Mouse (Mus musculus) inflammation-experienced regulatory T-cells, adult 6 months (primary cell): ENCODE data around the gene Bcam. TPM values are rescaled to one million over a fixed set of nuclear protein-coding genes. Genes with fewer than 3 reads are reported as not detected.
A peak's percentile ranks its signal among the peaks of the same experiment; 100 is the strongest.

Source experiments
- ATAC-seq: one replicate; pipeline ENCODE4 v1.8.0; 2017
- polyA plus RNA-seq, 3 experiments: library from polyadenylated mRNA; unstranded; fragments of 100-300 nt; shearing (Covaris generic); gene quantifications; one replicate each; pipeline ENCODE4 v1.2.1; 2017

Gene Bcam
- polyA plus RNA-seq, 3 experiments from 2014 or later: 1.1 to 2.3 (median 1.2) TPM

- no peak for ATAC-seq
These were observed 52.4 kb downstream of the Bcam start for GRCm38 (mm10) chr7:19718297-19718952.

DNA sequence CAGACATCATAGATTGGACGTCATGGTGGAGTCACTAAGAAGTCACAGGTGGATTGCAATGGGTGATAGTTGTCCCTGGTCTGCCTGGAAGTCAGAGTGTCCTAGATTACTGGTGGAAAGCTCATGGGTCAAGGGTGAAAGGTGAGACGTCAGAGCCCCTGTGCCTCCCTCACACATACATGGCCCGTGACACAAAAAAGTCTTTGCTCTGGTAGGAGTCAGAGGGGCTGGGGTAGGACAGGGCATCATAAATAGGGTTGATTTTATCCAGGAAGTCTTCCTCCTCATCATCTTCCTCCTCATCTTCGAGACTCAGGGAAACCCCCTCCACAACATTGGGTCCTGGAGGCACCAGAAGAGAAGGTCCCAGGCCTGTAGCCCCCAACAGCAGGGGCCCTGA, 53.5 kb downstream of the Bcam start:
- no peak for ATAC-seq

DNA sequence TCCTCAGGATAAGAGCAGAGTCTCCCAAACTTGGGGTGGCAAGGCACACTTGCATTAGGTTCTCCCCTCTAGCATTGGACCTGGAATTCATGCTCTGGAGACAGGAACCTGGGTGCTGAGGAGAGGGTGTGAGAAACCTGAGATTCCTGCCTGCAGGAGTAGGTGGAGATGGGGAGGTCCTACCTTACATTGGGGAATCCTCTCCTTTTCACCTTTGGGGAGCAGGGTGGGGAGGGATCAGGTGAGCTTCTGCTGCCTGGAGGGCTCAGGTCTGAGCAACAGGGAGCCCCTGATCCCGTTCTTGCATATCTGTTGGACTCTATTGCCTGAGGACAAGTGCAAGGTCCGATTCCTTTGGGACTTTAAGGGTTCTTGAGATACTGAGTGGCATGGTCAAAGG, 54.0 kb downstream of the Bcam start:
- ATAC-seq: no peak

DNA sequence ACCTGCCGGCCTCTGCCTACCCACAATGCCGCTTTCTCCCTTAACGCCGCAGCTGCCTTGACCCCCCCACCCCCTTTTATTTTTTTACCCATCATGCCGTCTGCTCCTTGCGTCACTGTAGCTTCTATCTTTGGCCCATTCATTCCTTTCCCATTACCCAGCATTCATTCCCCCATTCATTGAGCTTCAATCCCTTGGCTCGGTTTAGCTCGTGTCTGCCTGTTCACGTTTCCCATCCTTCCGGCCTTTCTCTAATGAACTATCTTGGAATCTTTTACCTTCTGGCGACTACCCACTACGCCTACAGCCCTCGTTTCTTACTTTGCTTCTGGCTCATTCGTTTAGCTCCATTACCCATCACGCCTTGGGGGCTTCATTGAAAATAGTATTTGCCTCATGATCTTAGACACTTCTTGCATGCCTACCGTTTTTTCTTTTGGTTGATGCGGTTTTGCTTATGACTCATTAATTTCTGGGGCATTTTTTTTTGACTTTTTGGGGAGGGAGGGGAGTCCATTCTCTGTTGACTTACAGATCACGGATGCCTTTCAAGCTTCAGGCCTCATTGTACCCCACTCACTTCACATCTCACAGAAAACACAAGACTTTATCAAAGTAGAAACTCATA, 54.6 kb downstream of the Bcam start:
- ATAC-seq: peak; percentile 15

- ATAC-seq: peak; percentile 90
These were observed 55.4 kb downstream of the Bcam start, which contains the start of gene Tomm40 for GRCm38 (mm10) chr7:19715239-19716054. Gene Tomm40, minus strand, starts transcription at chr7:19715438.

- no peak for ATAC-seq
These were observed 56.0 kb downstream of the Bcam start for GRCm38 (mm10) chr7:19714836-19715235.

DNA sequence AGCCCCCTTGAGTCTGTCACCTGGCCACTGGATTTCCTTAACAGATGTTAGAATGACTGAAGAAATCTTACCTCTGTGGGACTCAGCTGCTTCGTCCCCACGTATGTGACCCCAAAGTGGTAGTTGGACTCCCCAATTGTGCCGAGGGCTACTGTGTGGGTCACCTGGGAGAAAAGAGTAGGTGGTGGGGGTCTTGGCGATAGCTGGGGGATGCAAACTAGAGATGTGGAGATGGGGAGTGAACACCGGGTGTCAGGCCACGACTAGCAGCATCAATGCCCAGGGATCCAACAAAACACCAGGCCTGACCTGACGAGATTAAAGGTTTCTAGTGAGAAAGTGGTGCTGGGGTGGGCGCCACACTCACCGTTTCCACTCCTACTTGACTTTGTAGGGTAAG, 57.2 kb downstream of the Bcam start:
- no peak for ATAC-seq

DNA sequence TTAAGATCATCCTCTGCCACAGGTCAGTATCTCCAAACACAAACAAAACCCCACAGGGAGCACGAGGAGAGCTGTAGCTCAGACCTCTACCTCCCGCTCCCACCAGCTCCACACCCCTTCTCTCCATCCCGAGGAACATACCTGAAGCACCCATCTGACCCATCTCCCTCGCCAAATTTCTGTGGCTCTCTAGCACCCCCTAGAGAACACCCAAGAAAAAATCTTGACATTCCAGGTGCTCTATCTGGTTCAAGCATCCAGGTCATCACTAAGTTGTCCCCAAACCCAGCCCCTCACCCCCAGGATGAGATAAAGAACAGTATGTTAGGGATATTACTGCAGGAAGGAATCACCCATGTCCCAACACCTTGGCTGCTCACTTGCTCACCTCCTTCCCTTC, 57.6 kb downstream of the Bcam start:
- no peak for ATAC-seq

GRCm38 (mm10) chr7:19712414-19712813, 58.4 kb downstream of the Bcam start:
- ATAC-seq: no peak

DNA sequence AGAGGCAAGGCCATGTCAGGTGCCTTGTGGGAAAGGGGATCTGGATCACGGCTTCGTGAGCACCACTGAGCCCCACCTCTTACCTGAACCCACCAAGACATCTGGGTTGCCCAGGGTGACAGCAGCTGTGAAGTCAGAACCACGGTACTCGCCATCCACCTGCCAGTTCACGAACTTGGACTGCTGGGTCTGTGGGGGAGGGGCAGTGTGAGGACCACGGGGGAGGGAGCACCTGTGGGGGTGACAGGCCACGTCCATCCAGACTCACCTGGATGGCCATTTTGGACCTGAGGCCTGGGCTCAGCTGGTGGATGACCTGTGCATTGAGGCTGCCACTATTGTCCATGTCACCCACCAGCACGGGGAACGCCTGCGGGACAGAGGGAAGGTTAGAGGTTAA, 60.2 kb downstream of the Bcam start:
- no peak for ATAC-seq

Other genes with a start within 250 kb of the Bcam start
- gene Ppp1r37, start 207.9 kb downstream of the Bcam start, polyA plus RNA-seq: 1 to 10 TPM; 2.5 to 5.3 (median 2.8) TPM
- gene Zfp296, start 193.7 kb downstream of the Bcam start, polyA plus RNA-seq: 1 to 10 TPM in 2 of 3 experiments, under 1 TPM in 1; 0.87 to 2.3 (median 2.0) TPM
- gene Gemin7, start 193.4 kb downstream of the Bcam start, polyA plus RNA-seq: 100 to 1,000 TPM in 1 of 3 experiments, 10 to 100 TPM in 2; 77.6 to 107 (median 89.0) TPM
- 10 to 100 TPM in 1 of 3 experiments, 1 to 10 TPM in 2; 8.1 to 10.8 (median 9.8) TPM for gene Clasrp, start 166.5 kb downstream of the Bcam start, polyA plus RNA-seq
- 10 to 100 TPM; 11.2 to 18.9 (median 17.4) TPM for gene Relb, start 141.6 kb downstream of the Bcam start, polyA plus RNA-seq
- 10 to 100 TPM; 21.4 to 44.1 (median 27.2) TPM for gene Clptm1, start 106.0 kb downstream of the Bcam start, polyA plus RNA-seq
- gene Apoc2, start 93.1 kb downstream of the Bcam start, polyA plus RNA-seq: not detected
- not detected for gene Gm44805, start 89.6 kb downstream of the Bcam start, polyA plus RNA-seq
- gene Apoc4, start 89.5 kb downstream of the Bcam start, polyA plus RNA-seq: 1 to 10 TPM in 2 of 3 experiments, not detected in 1; 1.0 to 1.4 TPM
- gene Apoc1, start 78.4 kb downstream of the Bcam start, polyA plus RNA-seq: 1 to 10 TPM in 1 of 3 experiments, not detected in 2; 1.2 TPM
- gene Apoe, start 71.8 kb downstream of the Bcam start, polyA plus RNA-seq: 10 to 100 TPM in 2 of 3 experiments, 1 to 10 TPM in 1; 8.7 to 11.9 (median 10.6) TPM
- gene Tomm40, start 55.6 kb downstream of the Bcam start, polyA plus RNA-seq: 10 to 100 TPM in 1 of 3 experiments, 1 to 10 TPM in 2; 7.3 to 10.5 (median 8.0) TPM
- gene Nectin2, start 20.5 kb downstream of the Bcam start, polyA plus RNA-seq: 1 to 10 TPM in 1 of 3 experiments, under 1 TPM in 1, not detected in 1; 0.13 to 1.0 TPM
- under 1 TPM in 1 of 3 experiments, not detected in 2; 0.68 TPM for gene Cblc, start 25.8 kb upstream of the Bcam start, polyA plus RNA-seq
- gene Bcl3, start 51.8 kb upstream of the Bcam start, polyA plus RNA-seq: 10 to 100 TPM; 13.6 to 19.9 (median 18.5) TPM
- not detected for gene Gm19345, start 81.0 kb upstream of the Bcam start, polyA plus RNA-seq
- under 1 TPM in 2 of 3 experiments, not detected in 1; 0.55 to 0.59 TPM for gene Ceacam16, start 90.3 kb upstream of the Bcam start, polyA plus RNA-seq
- not detected for gene Ceacam19, start 116.9 kb upstream of the Bcam start, polyA plus RNA-seq
- 10 to 100 TPM; 14.2 to 23.8 (median 19.6) TPM for gene Pvr, start 150.1 kb upstream of the Bcam start, polyA plus RNA-seq
- gene Igsf23, start 179.7 kb upstream of the Bcam start, polyA plus RNA-seq: 1 to 10 TPM; 3.3 to 8.4 (median 5.5) TPM
- 1 to 10 TPM in 1 of 3 experiments, not detected in 2; 1.1 TPM for gene Ceacam20, start 194.4 kb upstream of the Bcam start, polyA plus RNA-seq
- not detected for gene Nlrp9b, start 220.4 kb upstream of the Bcam start, polyA plus RNA-seq